Mouse (Mus musculus): Measurements from ENCODE around the gene Kirrel.

- TF ChIP-seq CTCF (IDR thresholded peaks at IDR 0.05; ENCODE audit: borderline replicate concordance, extremely low read depth, insufficient read depth, insufficient read length) (no peak), POLR2A (IDR thresholded peaks at IDR 0.05; ENCODE audit: borderline replicate concordance, extremely low read depth, insufficient read depth, insufficient read length, poor library complexity, severe bottlenecking) (no peak)
These were observed 58.6 kb downstream of the Kirrel start for GRCm38 (mm10) chr3:87115726-87116540.
